Mouse (Mus musculus) stomach, postnatal 0 days (tissue): ENCODE data around the gene Cdiptos.

Source experiments
- CTCF ChIP-seq: IDR thresholded peaks from 2 replicates; pipeline ENCODE4 v1.5.1; 2016; ENCODE audit warnings: antibody characterized with exemption, low read depth, mild to moderate bottlenecking, moderate library complexity
- EP300 ChIP-seq: optimal IDR thresholded peaks from 2 replicates; pipeline ENCODE3; 2016; ENCODE audit warnings: antibody characterized with exemption

GRCm38 (mm10) chr7:126950647-126951615 is 25.0 kb downstream of the Cdiptos start:
- TF ChIP-seq CTCF (no peak), EP300 (no peak)
